Mouse (Mus musculus): ENCODE measurements around the gene Me1. TPM values are rescaled to one million over a fixed set of nuclear protein-coding genes. Genes with fewer than 3 reads are reported as not detected.

Me1 gene
- 100 to 1,000 TPM; 231 to 293 TPM for total RNA-seq (2021)
- long read RNA-seq, experiment 1, transcript Me1-201 (14 exons, 3,288 nt): major isoform, 231 of 281 reads
- long read RNA-seq, experiment 1, partial matches to known transcripts: 23 of 281 reads
- long read RNA-seq, experiment 1, other reads (novel, unspliced or antisense): 27 of 281 reads
- long read RNA-seq, experiment 2, transcript Me1-201 (14 exons, 3,288 nt): major isoform, 137 of 161 reads
- long read RNA-seq, experiment 2, partial matches to known transcripts: 11 of 161 reads
- long read RNA-seq, experiment 2, other reads (novel, unspliced or antisense): 13 of 161 reads

GRCm38 (mm10) chr9:86695818-86696261 lies at the start of gene Me1:
Gene Me1, minus strand, starts transcription at chr9:86695953.
- DNase-seq: peak; percentile 81

- no peak for DNase-seq
Measured at GRCm38 (mm10) chr9:86744041-86744440, 48.3 kb upstream of the Me1 start.

DNA sequence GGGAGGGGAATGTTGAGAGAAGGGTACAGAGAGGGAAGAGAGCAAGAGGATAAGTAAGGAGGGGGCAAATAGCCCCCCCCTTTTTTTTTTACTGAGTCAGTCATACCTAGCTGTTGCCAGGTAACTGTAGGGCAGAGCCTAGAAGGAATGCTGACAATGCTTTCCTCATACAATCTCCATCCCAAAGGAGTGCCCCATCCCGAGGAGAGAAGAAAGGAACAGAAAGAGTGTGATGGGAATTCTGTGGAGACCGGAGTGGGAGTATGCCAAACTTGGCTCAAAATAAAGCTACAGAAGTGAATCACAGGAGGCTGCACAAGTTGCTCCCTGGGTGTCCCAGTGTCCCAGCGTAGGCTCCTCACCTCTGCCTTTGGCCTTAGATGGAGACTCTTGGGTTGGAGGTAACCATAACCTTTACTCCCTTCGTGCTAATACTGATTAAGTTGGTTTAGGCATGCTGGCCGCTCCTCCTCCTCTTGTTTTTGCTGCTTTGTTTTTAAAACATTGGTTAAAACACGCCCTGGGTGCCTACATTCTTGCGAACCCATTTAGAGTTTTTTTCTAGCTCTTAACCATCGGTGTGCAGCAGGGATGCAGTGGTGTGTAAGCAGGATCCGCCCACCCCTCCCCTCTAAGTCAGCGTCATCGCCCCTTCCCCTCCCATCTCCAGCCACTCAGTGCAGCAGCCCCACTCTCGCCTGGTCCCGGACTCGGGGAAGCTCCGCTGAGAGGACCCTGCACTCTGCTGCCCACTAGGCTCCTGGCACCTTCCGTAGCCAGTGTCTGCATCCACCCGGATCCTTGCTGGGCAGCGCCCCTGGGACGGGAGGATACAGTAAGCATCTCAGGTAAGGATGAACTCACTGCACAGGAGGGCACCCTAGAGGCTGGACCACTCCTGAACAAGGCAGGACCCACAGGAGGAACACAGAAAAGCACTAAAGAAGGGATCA lies 47.5 kb upstream of the Me1 start, which contains the start of gene Prss35:
TSS of gene Prss35 (plus strand) at position 691 of the 953 bp plus-strand sequence.
- peak; percentile 75 for DNase-seq

GRCm38 (mm10) chr9:86739971-86740370 lies 44.2 kb upstream of the Me1 start:
- DNase-seq: no peak

GRCm38 (mm10) chr9:86738801-86739200 lies 43.0 kb upstream of the Me1 start:
- DNase-seq: no peak

DNA sequence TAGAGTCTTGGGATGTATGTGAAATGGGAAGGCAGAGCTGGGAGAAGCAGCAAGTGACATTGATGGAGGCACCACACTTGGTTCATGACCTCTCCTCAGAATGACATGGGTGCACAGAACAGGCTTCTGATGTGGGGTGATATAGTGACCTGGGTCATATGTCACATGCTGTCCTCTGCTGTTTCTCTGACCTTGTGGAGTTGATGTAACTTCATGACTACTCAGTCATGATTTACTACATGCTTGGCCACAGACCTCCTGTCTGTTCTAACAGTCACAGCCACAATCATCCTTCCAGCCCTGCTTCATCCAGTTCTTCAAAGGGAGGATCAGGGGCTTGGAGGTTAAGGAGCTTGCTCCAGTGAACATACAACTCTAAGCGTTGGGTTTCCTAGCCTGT lies 42.3 kb upstream of the Me1 start:
- DNase-seq: no peak

GRCm38 (mm10) chr9:86736991-86737390 lies 41.2 kb upstream of the Me1 start:
- no peak for DNase-seq

GRCm38 (mm10) chr9:86734795-86735194 lies 39.0 kb upstream of the Me1 start:
- DNase-seq: no peak

- DNase-seq: no peak
Measured at GRCm38 (mm10) chr9:86734357-86734756, 38.6 kb upstream of the Me1 start.

- no peak for DNase-seq
Measured at GRCm38 (mm10) chr9:86729811-86730210, 34.1 kb upstream of the Me1 start.

- DNase-seq: no peak
Measured at GRCm38 (mm10) chr9:86729084-86729483, 33.3 kb upstream of the Me1 start.

GRCm38 (mm10) chr9:86728214-86728814 lies 32.6 kb upstream of the Me1 start:
- DNase-seq: peak; percentile 65

DNA sequence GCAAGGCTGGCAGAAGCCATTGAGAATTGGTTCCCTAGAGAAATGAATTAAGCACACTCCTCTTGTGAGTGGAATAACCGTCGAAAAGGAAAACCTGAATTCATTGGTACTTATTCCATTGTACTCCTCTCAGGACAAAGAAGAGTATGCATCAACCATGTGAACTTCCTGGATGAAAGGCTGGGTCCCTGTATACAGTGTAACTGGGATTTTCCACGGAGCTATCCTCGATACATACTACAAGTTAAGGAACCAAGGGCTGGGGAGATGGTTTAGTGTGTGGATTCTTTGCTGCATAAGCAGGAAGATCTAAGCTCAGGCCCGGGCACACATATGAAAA lies 30.6 kb upstream of the Me1 start:
- no peak for DNase-seq

GRCm38 (mm10) chr9:86725604-86726380 lies 30.0 kb upstream of the Me1 start:
- no peak for DNase-seq

GRCm38 (mm10) chr9:86725066-86725465 lies 29.3 kb upstream of the Me1 start:
- no peak for DNase-seq

DNA sequence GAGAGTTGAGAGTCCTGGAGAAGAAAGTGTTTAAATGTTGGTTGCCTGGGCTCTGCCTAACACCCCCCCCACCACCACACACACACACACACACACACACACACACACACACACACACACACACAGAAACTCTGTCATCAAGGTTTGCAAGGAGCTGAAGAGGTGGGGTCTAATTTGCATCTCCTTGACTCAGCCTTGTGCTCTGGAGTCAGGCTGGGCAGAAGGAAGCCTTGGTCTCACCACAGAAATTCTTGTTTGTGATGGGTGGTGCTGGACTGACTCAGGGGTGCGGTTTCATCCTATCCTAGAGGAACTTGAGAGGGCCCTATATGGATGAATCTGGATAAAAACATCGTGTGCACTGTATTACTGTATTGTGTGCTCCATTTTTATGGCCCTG lies 25.0 kb upstream of the Me1 start:
- no peak for DNase-seq

DNA sequence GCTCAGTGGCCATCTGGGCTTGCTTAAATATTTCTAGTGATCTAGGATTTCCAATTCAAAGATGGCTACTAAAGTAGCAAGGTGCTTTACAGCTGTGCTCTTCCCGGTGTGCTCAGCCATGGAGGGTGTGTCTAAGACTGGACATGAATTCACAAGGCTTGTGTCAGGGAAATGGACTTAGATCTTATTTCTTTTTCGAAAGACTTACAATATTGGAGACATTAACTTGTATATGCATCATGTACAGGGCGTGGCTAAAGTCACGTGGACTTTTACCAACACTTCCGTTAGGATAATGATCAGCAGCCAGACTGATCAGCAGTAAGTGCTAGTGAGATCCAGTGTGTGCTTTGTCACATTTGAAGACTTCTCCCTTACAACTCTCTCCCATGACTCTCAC lies 24.5 kb upstream of the Me1 start:
- no peak for DNase-seq

DNA sequence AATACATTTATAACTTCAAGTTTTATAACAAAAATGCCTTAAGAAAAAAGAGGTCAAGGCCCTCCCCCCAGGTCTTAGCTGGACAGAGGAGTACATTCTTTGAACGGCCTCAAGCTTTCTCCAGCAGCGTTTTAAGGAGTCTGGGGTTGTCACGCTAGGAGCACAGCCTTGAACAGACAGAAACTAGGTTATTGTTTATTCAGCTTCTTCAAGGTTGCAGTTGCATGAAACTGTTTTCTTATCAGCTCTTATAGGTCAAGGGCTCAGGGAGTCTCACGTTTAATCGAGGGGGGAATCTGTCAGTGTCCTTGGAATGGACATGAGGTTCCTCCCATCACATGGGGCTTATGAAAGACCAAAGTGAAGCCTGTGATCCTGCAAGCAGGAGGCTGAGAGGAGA lies 21.4 kb upstream of the Me1 start:
- DNase-seq: peak; percentile 47

- peak; percentile 17 for DNase-seq
Measured at GRCm38 (mm10) chr9:86716540-86716939, 20.8 kb upstream of the Me1 start.

GRCm38 (mm10) chr9:86714089-86714488 lies 18.3 kb upstream of the Me1 start:
- DNase-seq: no peak

- DNase-seq: no peak
Measured at GRCm38 (mm10) chr9:86712648-86713047, 16.9 kb upstream of the Me1 start.

DNA sequence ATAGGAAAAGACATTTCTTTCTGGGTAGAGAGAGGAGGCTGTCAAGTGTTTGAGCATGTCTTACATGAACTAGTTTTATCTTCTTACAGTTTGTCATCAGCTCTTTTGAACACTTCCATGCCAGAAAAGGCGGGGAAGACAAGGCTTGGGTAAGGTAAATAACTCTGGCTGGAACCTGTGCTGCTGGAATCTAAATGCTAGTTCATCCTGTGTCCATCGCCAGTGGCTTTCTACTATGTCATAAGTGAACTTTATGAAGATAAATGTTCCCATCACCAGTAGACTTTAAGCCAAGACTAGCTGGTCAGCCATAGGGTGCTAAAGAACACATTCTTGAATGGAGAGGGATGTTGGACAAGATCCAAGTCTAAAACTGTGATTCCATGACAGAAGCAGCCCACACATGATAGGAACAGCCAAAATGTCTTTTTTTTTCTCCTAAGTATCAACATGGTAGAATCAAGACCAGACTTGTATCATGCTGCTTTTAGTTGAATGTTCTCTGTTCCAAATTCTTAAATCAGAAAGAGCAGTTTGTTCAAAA lies 14.4 kb upstream of the Me1 start:
- no peak for DNase-seq

Data from adrenal gland, postnatal 10 days (tissue).